In the genomic region with DNA sequence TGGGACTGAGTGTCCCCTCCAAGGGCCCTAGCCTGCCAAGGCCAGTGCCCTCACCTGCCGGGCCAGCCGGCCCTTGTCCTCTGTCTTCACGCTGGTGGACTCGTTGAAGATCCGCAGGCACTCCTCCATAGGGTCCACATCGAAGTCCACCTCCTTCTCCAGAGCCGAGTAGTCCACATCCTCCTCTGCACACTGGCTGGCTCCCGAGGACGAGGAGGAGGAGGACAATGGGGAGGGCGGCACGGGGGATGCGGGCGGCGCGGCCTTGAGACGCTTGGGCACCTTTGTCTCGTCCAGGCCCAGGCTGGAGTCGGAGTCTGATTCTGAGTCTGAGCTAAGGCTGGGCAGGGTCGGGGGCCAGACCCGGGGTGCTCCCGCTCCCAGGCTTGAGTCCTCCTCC, we compare ENCODE assay signal across 20 mouse cellular contexts. TPM values are rescaled to one million over a fixed set of nuclear protein-coding genes. Genes with fewer than 3 reads are reported as not detected.
DNase-seq lines count a peak whose midpoint lies in the region; ATAC-seq and TF ChIP-seq lines count a peak whose summit lies in the region.
"Had no signal": no experiment of that assay in that cellular context is flagged by ENCODE, and none has a peak within 500 bp of the region (broad histone marks: within the 10 kb centered on the region; RNA-seq: fewer than 3 reads in every experiment).

No protein-coding gene starts in this region.

- intact Hi-C loops in left cerebral cortex, postnatal 10 days (cut with DNase I) = loop anchor here (5.0 kb wide), 1 partner anchor 102 kb away; no protein-coding TSS in a partner anchor

- no peak overlapping the region for H3K4me3 ChIP-seq in midbrain, embryonic 10.5 days
- H3K4me3 ChIP-seq in midbrain, embryonic 11.5 days (ENCODE audit: low read depth, low read length) = no peak overlapping the region
- peak overlapping the region; percentile 81; the same call in 1 of the 2 replicates for H3K4me3 ChIP-seq in testis, adult 2 months (ENCODE audit: control insufficient read depth, low read depth, low read length)
- H3K4me3 ChIP-seq: embryonic facial prominence, embryonic 12.5 days; forebrain, embryonic 12.5 days; heart, embryonic 12.5 days; hindbrain, embryonic 10.5 days; intestine, embryonic 15.5 days had no signal

- peaks cover 13% of the 10 kb centered on the region for H3K4me1 ChIP-seq in midbrain, embryonic 10.5 days
- H3K4me1 ChIP-seq in midbrain, embryonic 11.5 days (ENCODE audit: control insufficient read depth, insufficient read depth, low read length) = no peaks in the 10 kb centered on the region
- peaks cover 8% of the 10 kb centered on the region for H3K4me1 ChIP-seq in testis, adult 2 months (ENCODE audit: control insufficient read depth, insufficient read depth, low read length)
- H3K4me1 ChIP-seq: embryonic facial prominence, embryonic 12.5 days had no signal

- H3K9ac ChIP-seq in midbrain, embryonic 11.5 days (ENCODE audit: low read length) = no peak overlapping the region
- H3K9ac ChIP-seq: embryonic facial prominence, embryonic 12.5 days; forebrain, embryonic 12.5 days; heart, embryonic 12.5 days; hindbrain, embryonic 14.5 days; intestine, embryonic 15.5 days had no signal

- H3K4me2 ChIP-seq in midbrain, embryonic 11.5 days = no peak overlapping the region
- H3K4me2 ChIP-seq: embryonic facial prominence, embryonic 12.5 days; forebrain, embryonic 12.5 days; heart, embryonic 12.5 days; hindbrain, embryonic 14.5 days; intestine, embryonic 15.5 days had no signal

- 0 out of 2 replicates have a peak overlapping the region, but pooled peaks have one; percentile 42 for H3K27ac ChIP-seq in midbrain, embryonic 10.5 days (replicated peaks)
- no peak overlapping the region for H3K27ac ChIP-seq in midbrain, embryonic 11.5 days (ENCODE audit: low read depth, low read length)
- H3K27ac ChIP-seq in testis, adult 2 months (ENCODE audit: control insufficient read depth, insufficient read depth, low read depth, low read length) = peak overlapping the region; percentile 47
- H3K27ac ChIP-seq: embryonic facial prominence, embryonic 12.5 days; forebrain, embryonic 12.5 days; hindbrain, embryonic 14.5 days; intestine, embryonic 15.5 days had no signal

- TF ChIP-seq POLR2A in testis, adult 2 months (IDR thresholded peaks at IDR 0.05; ENCODE audit: control insufficient read depth, low read depth, low read length) = 0 out of 2 replicates have a peak, but pooled peaks have one; percentile 23

- H3K27me3 ChIP-seq in midbrain, embryonic 10.5 days (ENCODE audit: low read depth, poor library complexity, severe bottlenecking) = no peaks in the 10 kb centered on the region
- no peaks in the 10 kb centered on the region for H3K27me3 ChIP-seq in midbrain, embryonic 11.5 days (ENCODE audit: control insufficient read depth, insufficient read depth, low read length)
- H3K27me3 ChIP-seq in testis, adult 2 months (ENCODE audit: control insufficient read depth, insufficient read depth, low read length) = no peaks in the 10 kb centered on the region
- H3K27me3 ChIP-seq: embryonic facial prominence, embryonic 12.5 days; forebrain, embryonic 12.5 days; heart, embryonic 12.5 days; intestine, embryonic 15.5 days had no signal

- TF ChIP-seq CTCF in testis, adult 2 months (IDR thresholded peaks at IDR 0.05; ENCODE audit: control insufficient read depth, insufficient read depth, insufficient replicate concordance, low read depth, low read length) = no peak

- DNase-seq in adrenal gland, postnatal 36 days = peak; percentile 31 to 38
- no peak for DNase-seq in adrenal gland, adult 8-10 months
- no peak for DNase-seq in midbrain, embryonic 10.5 days (ENCODE audit: low spot score)
- no peak for DNase-seq in midbrain, embryonic 11.5 days (ENCODE audit: low spot score, missing footprints)
- peak; percentile 76 for DNase-seq in testis, postnatal 14 days (ENCODE audit: low spot score)
- DNase-seq in left cerebral cortex, postnatal 10 days (ENCODE audit: extremely low spot score in 1 of 2, low spot score in 2 of 2) = no peak
- DNase-seq: cerebellum, adult 11 months; gastrocnemius, postnatal 25 days had no signal

- 92% methylated on average over 21 of the region's 21 CpGs for WGBS in midbrain, embryonic 10.5 days
- WGBS in midbrain, embryonic 11.5 days = 91% methylated on average over 21 of the region's 21 CpGs

- H3K9me3 ChIP-seq in midbrain, embryonic 10.5 days (replicated peaks) = no peaks in the 10 kb centered on the region
- H3K9me3 ChIP-seq in midbrain, embryonic 11.5 days (ENCODE audit: control insufficient read depth, low read length) = no peaks in the 10 kb centered on the region
- H3K9me3 ChIP-seq: embryonic facial prominence, embryonic 12.5 days; forebrain, embryonic 12.5 days; G1E; heart, embryonic 12.5 days; hindbrain, embryonic 10.5 days; intestine, embryonic 15.5 days had no signal

- ATAC-seq in midbrain, embryonic 11.5 days (ENCODE audit: low FRiP score) = no peak

- peaks cover 67% of the 10 kb centered on the region for H3K36me3 ChIP-seq in midbrain, embryonic 10.5 days
- H3K36me3 ChIP-seq in midbrain, embryonic 11.5 days (ENCODE audit: control insufficient read depth, insufficient read depth, low read length) = peaks cover 16% of the 10 kb centered on the region; the same call in 1 of the 2 replicates
- H3K36me3 ChIP-seq in testis, adult 2 months (ENCODE audit: control insufficient read depth, insufficient read depth, low read length) = no peaks in the 10 kb centered on the region; the same call in 1 of the 2 replicates

RNA-seq across cellular contexts. Expression of a gene that starts 10.4 kb away (rescaled TPM):
- 1 to 10 TPM in 1 of 2 experiments, under 1 TPM in 1; 0.43 to 1.1 TPM for total RNA-seq in adrenal gland, postnatal 36 days (2021)
- 1 to 10 TPM; 1.2 to 3.0 (median 1.9) TPM for total RNA-seq in adrenal gland, adult 8-10 months (2022)
- polyA plus RNA-seq in midbrain, embryonic 10.5 days (2016; fragmentation: Nextera tagmentation; extraction: Ambion mirVana) = 0.41 and 0.79 TPM in 2 replicates
- 0.81 and 1.2 TPM in 2 replicates for polyA plus RNA-seq in midbrain, embryonic 11.5 days (2014; fragmentation: Nextera tagmentation; extraction: Ambion mirVana)
- 1,123 and 1,230 TPM in 2 replicates for polyA plus RNA-seq in testis, adult 2 months (2012; rRNA removed)
- total RNA-seq in left cerebral cortex, postnatal 10 days (2021) = under 1 TPM; 0.14 to 0.49 TPM
- total RNA-seq: gastrocnemius, adult 18-20 months; gastrocnemius, postnatal 25 days; granulocyte monocyte progenitor cell, adult 5-6 weeks; heart, adult 8-10 months; heart, postnatal 25 days had no signal

RNA-seq across cellular contexts. Expression of a gene that starts 12.1 kb away (rescaled TPM):
- total RNA-seq in adrenal gland, postnatal 36 days (2021) = 10 to 100 TPM; 28.3 to 42.9 TPM
- total RNA-seq in adrenal gland, adult 8-10 months (2022) = 10 to 100 TPM; 54.2 to 60.1 (median 57.0) TPM
- polyA plus RNA-seq in midbrain, embryonic 10.5 days (2016; fragmentation: Nextera tagmentation; extraction: Ambion mirVana) = 31.6 and 35.3 TPM in 2 replicates
- polyA plus RNA-seq in midbrain, embryonic 11.5 days (2014; fragmentation: Nextera tagmentation; extraction: Ambion mirVana) = 21.6 and 23.5 TPM in 2 replicates
- polyA plus RNA-seq in testis, adult 2 months (2012; rRNA removed) = 201 and 214 TPM in 2 replicates
- 10 to 100 TPM; 49.5 to 49.6 TPM for total RNA-seq in left cerebral cortex, postnatal 10 days (2021)

RNA-seq across cellular contexts. Expression of a gene that starts 27.8 kb away (rescaled TPM):
- total RNA-seq in adrenal gland, postnatal 36 days (2021) = 10 to 100 TPM; 13.6 to 14.1 TPM
- 10 to 100 TPM; 12.7 to 15.4 (median 14.6) TPM for total RNA-seq in adrenal gland, adult 8-10 months (2022)
- 4.8 and 6.1 TPM in 2 replicates for polyA plus RNA-seq in midbrain, embryonic 10.5 days (2016; fragmentation: Nextera tagmentation; extraction: Ambion mirVana)
- 3.1 and 3.2 TPM in 2 replicates for polyA plus RNA-seq in midbrain, embryonic 11.5 days (2014; fragmentation: Nextera tagmentation; extraction: Ambion mirVana)
- polyA plus RNA-seq in testis, adult 2 months (2012; rRNA removed) = 7.5 and 7.7 TPM in 2 replicates
- 10 to 100 TPM; 40.1 to 46.3 TPM for total RNA-seq in left cerebral cortex, postnatal 10 days (2021)

RNA-seq across cellular contexts. Expression of a gene that starts 40.9 kb away (rescaled TPM):
- 100 to 1,000 TPM; 103 to 107 TPM for total RNA-seq in adrenal gland, postnatal 36 days (2021)
- 100 to 1,000 TPM in 1 of 4 experiments, 10 to 100 TPM in 3; 97.0 to 101 (median 97.8) TPM for total RNA-seq in adrenal gland, adult 8-10 months (2022)
- 86.8 and 87.3 TPM in 2 replicates for polyA plus RNA-seq in midbrain, embryonic 10.5 days (2016; fragmentation: Nextera tagmentation; extraction: Ambion mirVana)
- 90.8 and 109 TPM in 2 replicates for polyA plus RNA-seq in midbrain, embryonic 11.5 days (2014; fragmentation: Nextera tagmentation; extraction: Ambion mirVana)
- polyA plus RNA-seq in testis, adult 2 months (2012; rRNA removed) = 246 and 291 TPM in 2 replicates
- 100 to 1,000 TPM; 191 to 194 TPM for total RNA-seq in left cerebral cortex, postnatal 10 days (2021)

RNA-seq across cellular contexts. Expression of a gene that starts 53.4 kb away (rescaled TPM):
- total RNA-seq in adrenal gland, postnatal 36 days (2021) = 10 to 100 TPM; 64.3 to 64.6 TPM
- total RNA-seq in adrenal gland, adult 8-10 months (2022) = 10 to 100 TPM; 58.7 to 79.9 (median 70.3) TPM
- 91.0 and 94.1 TPM in 2 replicates for polyA plus RNA-seq in midbrain, embryonic 10.5 days (2016; fragmentation: Nextera tagmentation; extraction: Ambion mirVana)
- polyA plus RNA-seq in midbrain, embryonic 11.5 days (2014; fragmentation: Nextera tagmentation; extraction: Ambion mirVana) = 60.2 and 62.3 TPM in 2 replicates
- 58.8 and 61.6 TPM in 2 replicates for polyA plus RNA-seq in testis, adult 2 months (2012; rRNA removed)
- 10 to 100 TPM; 37.5 to 37.9 TPM for total RNA-seq in left cerebral cortex, postnatal 10 days (2021)

Comparison
In these comparisons a context has a peak if more than half of its experiments do, and no peak if none do; other contexts are left out.
1. DNase-seq: peak in adrenal gland, postnatal 36 days (2 of 2) and testis, postnatal 14 days (single experiment); none in adrenal gland, adult 8-10 months (single experiment), midbrain, embryonic 10.5 days (single experiment), midbrain, embryonic 11.5 days (single experiment) and left cerebral cortex, postnatal 10 days (0 of 2).